Mouse (Mus musculus) forebrain, embryonic 12.5 days (tissue): Measurements from ENCODE around the gene Cyp2t4. TPM values are rescaled to one million over a fixed set of nuclear protein-coding genes. Genes with fewer than 3 reads are reported as not detected.

Experiments
- ATAC-seq: fragments of 200-750 bp; cut with Nextera tagmentation; 2 replicates; pipeline ENCODE4 v1.8.0; 2017; ENCODE audit warnings: moderate TSS enrichment; ENCODE audit not compliant: low FRiP score
- H3K27ac ChIP-seq: fragments of 300-500 bp; sonication (generic); 2 replicates; pipeline ENCODE4 v1.5.1; 2016; ENCODE audit warnings: mild to moderate bottlenecking
- H3K27me3 ChIP-seq: fragments of 300-500 bp; sonication (generic); 2 replicates; pipeline ENCODE4 v1.6.1; 2016; ENCODE audit warnings: mild to moderate bottlenecking
- H3K36me3 ChIP-seq: fragments of 300-500 bp; sonication (generic); replicated peaks from 2 replicates; pipeline ENCODE4 v1.6.1; 2016; ENCODE audit warnings: mild to moderate bottlenecking
- H3K4me1 ChIP-seq: fragments of 300-500 bp; sonication (generic); 2 replicates; pipeline ENCODE4 v1.6.1; 2016
- H3K4me2 ChIP-seq: fragments of 300-500 bp; sonication (generic); 2 replicates; pipeline ENCODE4 v1.6.1; 2016; ENCODE audit warnings: mild to moderate bottlenecking, moderate library complexity
- H3K4me3 ChIP-seq: fragments of 300-500 bp; sonication (generic); replicated peaks from 2 replicates; pipeline ENCODE4 v1.5.1; 2016; ENCODE audit warnings: mild to moderate bottlenecking
- H3K9ac ChIP-seq: fragments of 300-500 bp; sonication (generic); 2 replicates; pipeline ENCODE4 v1.6.1; 2016; ENCODE audit warnings: mild to moderate bottlenecking
- H3K9me3 ChIP-seq: fragments of 300-500 bp; sonication (generic); 2 replicates; pipeline ENCODE4 v1.6.1; 2016
- WGBS: fragments of 180-500 bp; shearing (Covaris S2); methylation state at CpG from one replicate; pipeline ENCODE4 v1.1.7; 2016; 5-methylcytosine and 5-hydroxymethylcytosine counted together
- polyA plus RNA-seq: library from polyadenylated mRNA; unstranded; fragments of >200 nt; fragmentation: Nextera tagmentation; extraction: Ambion mirVana; gene quantifications from 2 replicates; pipeline ENCODE4 v1.2.1, GENCODE M21; 2016

Gene Cyp2t4
- polyA plus RNA-seq, 1 experiment from 2014 or later = 0.34 TPM

DNA sequence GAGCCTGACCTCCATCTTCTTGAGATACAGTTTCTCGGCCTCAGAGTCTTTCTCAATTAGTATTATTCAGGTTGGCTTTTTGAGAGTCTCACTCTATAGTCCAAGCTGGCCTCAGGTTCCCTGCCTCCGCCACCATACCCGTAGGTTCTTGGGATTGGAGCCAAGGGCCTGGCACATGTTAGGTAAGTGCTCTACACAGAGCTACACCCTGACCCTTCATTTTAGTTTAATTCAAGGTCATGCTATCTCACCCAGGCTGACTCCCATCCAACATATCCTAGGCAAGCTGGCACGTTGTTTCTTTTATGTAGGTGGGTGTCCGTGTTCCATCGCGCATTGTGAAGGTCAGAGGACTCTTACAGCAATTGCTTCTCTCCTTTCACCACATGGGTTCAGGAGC is 21.4 kb downstream of the Cyp2t4 start:
- Histone ChIP-seq H3K4me1 (peaks cover 12% of the 10 kb centered on the region), H3K36me3 (peaks cover 43% of the 10 kb centered on the region), H3K4me2 (no peak overlapping the region), H3K27me3 (no peaks in the 10 kb centered on the region), H3K9ac (no peak overlapping the region), H3K27ac (no peak overlapping the region), H3K4me3 (no peak overlapping the region), H3K9me3 (no peaks in the 10 kb centered on the region)
- ATAC-seq = no peak
- 94% methylated on average over 7 of the region's 7 CpGs for WGBS

DNA sequence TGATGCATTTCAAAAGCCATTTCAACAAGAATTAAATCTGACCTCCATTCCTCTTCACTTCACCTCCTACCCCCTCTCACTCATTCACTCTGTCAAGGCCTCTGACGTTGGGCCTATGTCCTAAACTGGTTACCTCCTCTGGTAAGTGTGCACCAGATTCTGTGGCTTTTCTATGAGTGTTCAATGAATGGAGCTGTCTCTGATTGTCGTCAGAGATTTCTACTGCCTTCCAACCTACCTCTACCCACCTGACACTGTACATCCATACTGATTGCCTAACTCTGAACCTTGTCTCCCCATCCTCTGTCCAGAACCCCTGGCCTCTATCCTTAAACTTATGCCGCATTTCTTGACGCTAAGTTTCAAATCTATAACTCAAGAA is 24.4 kb downstream of the Cyp2t4 start:
- Histone ChIP-seq H3K27me3 (no peaks in the 10 kb centered on the region), H3K4me3 (peak overlapping the region; percentile 72), H3K36me3 (peaks cover 22% of the 10 kb centered on the region), H3K9ac (peak overlapping the region; percentile 52), H3K4me1 (peaks cover 12% of the 10 kb centered on the region), H3K9me3 (no peaks in the 10 kb centered on the region), H3K27ac (peak overlapping the region; percentile 95), H3K4me2 (peak overlapping the region; percentile 58)
- peak; percentile 1; the same call in 1 of the 2 replicates for ATAC-seq
- 19% methylated on average over 4 of the region's 4 CpGs for WGBS

DNA sequence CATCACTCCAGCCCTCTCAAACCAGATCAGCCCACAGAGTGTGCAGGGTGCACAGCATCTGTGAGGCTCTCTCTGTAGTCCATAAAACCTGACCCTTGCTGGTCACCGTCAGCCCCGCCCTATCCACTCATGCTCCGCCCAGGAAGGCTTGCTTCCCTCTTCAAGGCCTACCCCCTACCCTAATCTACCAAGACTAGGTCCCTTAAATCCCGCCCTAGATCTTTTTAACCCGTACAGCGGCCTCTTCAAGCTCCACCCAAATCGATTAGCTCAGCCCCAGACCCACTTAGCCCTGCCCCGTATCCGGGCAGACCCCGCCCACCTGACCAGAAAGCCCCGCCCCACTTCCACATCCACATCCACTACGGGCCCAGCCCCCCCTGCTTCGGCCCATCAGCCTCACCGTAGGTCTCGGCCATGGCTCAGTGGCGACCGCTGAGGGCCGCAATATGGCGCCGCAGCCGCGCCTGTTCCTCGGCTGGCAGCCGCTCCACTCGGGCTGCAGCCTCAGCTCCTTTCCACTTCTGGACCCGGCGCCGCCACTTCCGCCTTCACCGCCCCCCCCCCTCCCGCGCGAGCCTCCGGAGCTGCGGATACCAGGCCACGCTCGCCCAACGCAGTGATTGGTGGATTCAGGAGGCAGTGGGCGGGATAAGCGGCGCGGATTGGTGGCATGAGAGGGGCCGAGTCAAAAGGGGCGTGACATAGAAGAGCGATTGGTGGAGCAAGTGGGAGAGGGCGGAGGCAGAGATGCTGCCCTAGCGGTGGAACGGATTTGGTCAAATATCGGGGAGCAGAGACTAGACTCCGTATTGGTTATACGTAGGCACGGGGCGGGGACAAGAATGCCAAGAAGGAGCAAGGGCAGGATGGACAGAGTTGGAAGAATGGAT is 25.1 kb downstream of the Cyp2t4 start, which contains the start of gene Rab4b:
Gene Rab4b, minus strand, starts transcription at position 573 of the 893 bp plus-strand sequence.
- WGBS = under 1% methylated on average over 52 of the region's 53 CpGs
- Histone ChIP-seq H3K36me3 (peaks cover 22% of the 10 kb centered on the region), H3K9me3 (no peaks in the 10 kb centered on the region), H3K27ac (peak within 1 kb of the TSS; percentile 95), H3K4me3 (peak within 1 kb of the TSS; percentile 72), H3K9ac (peak within 1 kb of the TSS; percentile 52), H3K27me3 (no peaks in the 10 kb centered on the region), H3K4me2 (peak within 1 kb of the TSS; percentile 58), H3K4me1 (peaks cover 12% of the 10 kb centered on the region)
- peak; percentile 99 for ATAC-seq

DNA sequence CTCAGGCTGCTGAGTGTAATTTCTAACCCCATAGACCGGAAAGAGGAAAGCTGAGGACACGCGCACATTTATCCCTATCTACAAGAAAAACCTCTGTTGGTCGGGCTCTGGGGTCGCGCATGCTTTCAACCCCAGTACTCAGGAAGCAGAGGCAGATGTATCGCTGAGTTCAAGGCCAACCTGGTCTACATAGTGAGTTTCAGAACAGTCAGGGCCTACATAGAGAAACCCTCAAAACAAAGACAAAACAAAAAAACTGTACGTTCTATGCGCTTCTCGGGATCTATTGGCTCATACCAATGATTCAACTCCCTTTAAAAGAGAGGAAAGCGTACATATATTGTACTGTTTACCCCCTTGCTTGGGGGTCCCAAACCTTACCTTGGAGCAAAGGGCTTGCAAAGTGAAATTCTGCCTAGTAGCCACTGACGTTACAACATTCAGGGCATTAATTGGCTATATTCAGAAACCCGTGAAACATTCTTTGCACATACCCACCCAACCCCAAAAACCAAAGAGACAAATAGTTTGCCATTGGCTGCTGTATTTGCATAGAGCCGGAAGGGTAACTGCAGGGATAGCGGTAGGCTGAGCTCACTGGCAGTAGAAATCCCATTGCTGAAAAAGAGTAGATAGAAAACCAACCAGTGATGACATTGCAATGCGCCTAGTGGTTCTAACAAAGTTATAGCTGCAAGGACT is 25.9 kb downstream of the Cyp2t4 start:
- no peak for ATAC-seq
- H3K9me3 ChIP-seq = no peaks in the 10 kb centered on the region
- H3K9ac ChIP-seq = peak overlapping the region; percentile 30; the same call in 1 of the 2 replicates
- peak overlapping the region; percentile 58 for H3K4me2 ChIP-seq
- 45% methylated on average over 16 of the region's 16 CpGs for WGBS
- peak overlapping the region; percentile 72 for H3K4me3 ChIP-seq
- no peaks in the 10 kb centered on the region for H3K27me3 ChIP-seq
- H3K27ac ChIP-seq = peak overlapping the region; percentile 95
- H3K36me3 ChIP-seq = peaks cover 19% of the 10 kb centered on the region
- H3K4me1 ChIP-seq = peaks cover 12% of the 10 kb centered on the region

DNA sequence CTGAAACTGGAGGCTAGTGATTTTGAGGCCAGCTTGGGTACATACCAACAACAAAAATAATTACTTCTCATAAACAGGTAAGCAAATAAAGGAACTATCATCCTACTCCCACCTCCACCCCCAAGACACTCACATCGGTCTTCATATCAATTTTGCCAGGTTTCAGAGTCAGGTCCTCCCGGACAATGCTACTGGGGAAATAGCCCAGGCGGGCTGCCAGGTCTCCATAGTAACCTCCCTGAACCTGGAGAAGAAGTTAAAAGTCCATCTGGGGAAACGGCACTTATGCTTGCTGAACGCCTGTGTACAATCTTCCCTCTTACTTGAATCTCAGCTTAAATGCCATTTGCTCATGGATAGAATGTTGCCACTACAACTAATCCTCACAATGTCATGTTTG is 26.5 kb downstream of the Cyp2t4 start:
- no peak overlapping the region for H3K4me2 ChIP-seq
- H3K27ac ChIP-seq = 0 out of 2 replicates have a peak overlapping the region, but pooled peaks have one; percentile 25

DNA sequence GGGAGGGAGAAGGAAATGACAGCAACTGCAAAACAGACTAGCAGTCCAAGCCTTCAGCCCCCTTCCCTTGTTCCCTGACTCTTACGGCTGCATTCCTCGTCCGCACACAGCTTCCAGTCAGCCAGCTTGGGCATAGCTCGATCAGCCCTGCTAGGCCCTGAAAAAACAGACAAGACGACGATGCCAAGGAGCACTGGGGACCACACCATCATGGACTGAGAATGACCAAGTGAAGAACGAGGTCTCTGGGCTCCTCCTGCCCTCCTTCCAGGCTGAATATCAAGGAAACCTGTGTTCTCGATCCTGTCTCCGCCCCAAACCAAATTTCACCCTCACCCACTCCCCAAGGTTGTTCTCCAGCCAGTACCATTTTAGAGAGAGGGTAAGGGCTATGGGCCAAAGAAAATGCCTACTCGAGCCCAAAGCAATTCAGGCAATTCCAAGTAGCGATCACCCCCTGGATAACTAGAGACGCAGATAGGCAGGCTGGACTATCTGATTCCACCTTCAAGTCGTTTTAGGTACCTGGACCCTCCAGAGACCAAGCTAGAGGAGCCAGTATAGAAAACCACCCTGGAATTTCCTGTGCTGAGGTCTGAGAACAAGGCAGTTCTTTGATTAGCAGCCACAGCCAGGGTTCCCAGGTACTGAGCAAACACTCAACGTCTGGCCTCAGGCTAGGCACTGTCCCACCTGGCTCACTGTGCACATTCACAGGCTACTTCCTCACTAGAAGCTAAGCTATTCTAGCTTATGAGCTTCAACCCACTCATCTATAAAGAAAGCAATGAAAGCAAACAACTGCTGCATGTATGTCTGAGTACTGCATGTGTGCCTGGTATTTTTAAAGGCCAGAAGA is 27.6 kb downstream of the Cyp2t4 start, which contains the start of the genes Gm21983 and Mia:
Gene Gm21983, minus strand, starts transcription at position 250 of the 859 bp plus-strand sequence.
Gene Mia, minus strand, starts transcription at position 321 of the 859 bp plus-strand sequence.
- Histone ChIP-seq H3K9me3 (no peaks in the 10 kb centered on the region), H3K4me1 (peaks cover 12% of the 10 kb centered on the region), H3K27ac (peak within 1 kb of the TSS; percentile 25; the same call in 1 of the 2 replicates), H3K27me3 (no peaks in the 10 kb centered on the region), H3K9ac (no peak within 1 kb of the TSS), H3K4me2 (no peak within 1 kb of the TSS), H3K36me3 (peaks cover 29% of the 10 kb centered on the region), H3K4me3 (no peak within 1 kb of the TSS)
- 67% methylated on average over 14 of the region's 14 CpGs for WGBS
- no peak for ATAC-seq

More for the DNA sequence above, 26.5 kb downstream of the Cyp2t4 start:
- Histone ChIP-seq H3K9me3 (no peaks in the 10 kb centered on the region), H3K4me3 (no peak overlapping the region), H3K9ac (no peak overlapping the region), H3K36me3 (peaks cover 22% of the 10 kb centered on the region), H3K27me3 (no peaks in the 10 kb centered on the region), H3K4me1 (peaks cover 12% of the 10 kb centered on the region)
- 78% methylated on average over 5 of the region's 5 CpGs for WGBS
- no peak for ATAC-seq

DNA sequence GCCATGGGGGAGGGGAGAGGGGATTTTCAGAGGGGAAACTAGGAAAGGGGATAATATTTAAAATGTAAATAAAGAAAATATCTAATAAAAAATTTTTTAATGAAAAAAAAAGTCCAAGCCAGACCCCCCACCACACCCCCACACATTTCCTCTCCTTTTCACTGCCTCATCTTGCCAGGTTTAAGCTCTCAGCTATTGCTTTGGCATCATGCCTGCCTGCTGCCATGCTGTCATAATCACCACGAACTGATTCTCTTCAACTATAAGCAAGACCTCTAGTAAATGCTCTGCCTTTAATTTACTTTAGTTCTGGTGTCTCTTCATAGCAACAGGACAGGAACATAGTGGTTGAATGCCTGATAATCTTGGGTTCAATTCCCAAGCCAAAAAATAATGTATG is 29.0 kb downstream of the Cyp2t4 start:
- H3K4me1 ChIP-seq = peaks cover 12% of the 10 kb centered on the region
- no peaks in the 10 kb centered on the region for H3K27me3 ChIP-seq
- H3K4me2 ChIP-seq = no peak overlapping the region
- H3K27ac ChIP-seq = no peak overlapping the region
- no peak overlapping the region for H3K9ac ChIP-seq
- WGBS = 76% methylated on average over 1 of the region's 1 CpGs
- H3K4me3 ChIP-seq = no peak overlapping the region
- H3K9me3 ChIP-seq = no peaks in the 10 kb centered on the region
- H3K36me3 ChIP-seq = peaks cover 43% of the 10 kb centered on the region
- ATAC-seq = no peak

DNA sequence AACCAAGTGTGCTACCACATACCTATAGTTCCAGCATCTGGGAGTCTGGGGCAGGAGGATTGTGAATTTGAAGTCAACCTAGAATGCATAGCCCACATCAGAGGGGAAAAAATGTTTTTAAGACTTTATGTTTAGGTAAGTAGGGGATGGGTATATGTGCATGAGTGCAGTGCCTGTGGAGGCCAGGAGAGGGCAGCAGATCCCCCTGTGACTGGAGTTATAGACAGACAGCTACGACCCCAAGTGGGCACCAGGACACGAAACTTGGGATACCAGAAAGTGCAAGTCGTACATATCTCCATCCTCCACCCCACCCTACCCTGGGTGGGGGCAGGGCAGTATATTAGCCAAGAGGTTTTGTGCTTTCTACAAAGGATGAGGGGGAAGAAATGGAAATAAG is 31.4 kb downstream of the Cyp2t4 start:
- Histone ChIP-seq H3K4me2 (no peak overlapping the region), H3K4me1 (no peaks in the 10 kb centered on the region; the same call in 1 of the 2 replicates), H3K9me3 (no peaks in the 10 kb centered on the region), H3K27me3 (no peaks in the 10 kb centered on the region), H3K36me3 (peaks cover 68% of the 10 kb centered on the region), H3K27ac (no peak overlapping the region), H3K4me3 (no peak overlapping the region), H3K9ac (no peak overlapping the region)
- no peak for ATAC-seq
- 78% methylated on average over 3 of the region's 3 CpGs for WGBS

DNA sequence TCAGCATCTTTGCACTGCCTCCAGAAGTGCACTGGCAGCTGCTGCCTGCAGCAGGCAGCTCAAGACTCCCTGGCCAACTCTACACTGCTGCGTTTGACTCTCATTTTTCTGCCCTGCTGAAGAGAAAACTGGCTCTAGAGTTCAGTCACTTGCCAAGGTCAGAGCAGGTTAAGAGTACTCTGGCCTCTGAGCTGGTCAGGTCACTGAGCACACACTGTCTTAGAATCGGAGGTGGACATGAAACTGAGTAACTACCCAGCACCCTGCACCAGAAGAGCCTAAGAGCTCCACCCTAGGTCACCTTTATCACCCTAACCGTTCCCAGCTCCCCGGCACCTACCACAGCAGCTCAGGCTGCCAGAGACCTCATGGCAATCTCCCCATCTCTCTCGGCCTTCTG is 32.5 kb downstream of the Cyp2t4 start:
- no peaks in the 10 kb centered on the region for H3K9me3 ChIP-seq
- H3K36me3 ChIP-seq = peaks cover 78% of the 10 kb centered on the region
- H3K27me3 ChIP-seq = no peaks in the 10 kb centered on the region
- no peak overlapping the region for H3K4me3 ChIP-seq
- 94% methylated on average over 5 of the region's 5 CpGs for WGBS
- no peak overlapping the region for H3K27ac ChIP-seq
- H3K4me1 ChIP-seq = no peaks in the 10 kb centered on the region
- ATAC-seq = no peak
- no peak overlapping the region for H3K9ac ChIP-seq
- H3K4me2 ChIP-seq = no peak overlapping the region

DNA sequence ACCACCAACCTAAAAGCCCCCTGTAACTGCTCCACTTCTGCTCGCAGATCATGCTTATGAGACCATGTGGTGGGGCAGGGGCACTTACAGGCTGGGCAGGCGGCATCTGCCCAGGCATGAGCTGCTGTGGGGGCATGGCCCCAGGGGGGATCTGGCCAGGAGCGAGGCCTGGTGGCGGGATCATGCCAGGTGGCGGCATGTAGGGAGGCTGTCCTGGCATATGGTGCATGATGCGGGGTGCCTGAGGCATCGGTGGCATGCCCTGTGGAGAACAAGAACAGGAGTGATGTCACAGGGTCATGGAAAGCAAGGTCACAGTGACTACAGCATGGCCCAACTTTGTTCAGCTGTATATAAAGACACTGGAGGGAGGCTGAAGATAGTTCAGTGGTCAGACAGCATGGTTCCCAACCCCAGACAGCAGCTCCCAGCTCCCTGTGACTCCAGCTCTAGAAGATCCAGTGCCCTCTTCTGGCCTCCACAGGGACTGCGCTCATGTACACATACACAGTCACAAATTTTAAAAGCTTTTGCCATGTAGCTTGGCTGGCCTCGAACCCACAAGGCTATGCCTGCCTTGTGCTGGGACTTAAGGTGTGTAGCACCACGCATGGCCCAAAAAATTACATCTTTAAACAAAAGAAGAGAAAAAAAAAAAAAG is 35.9 kb downstream of the Cyp2t4 start:
- H3K27ac ChIP-seq = no peak overlapping the region
- H3K4me2 ChIP-seq = no peak overlapping the region
- peaks cover 97% of the 10 kb centered on the region for H3K36me3 ChIP-seq
- H3K9ac ChIP-seq = no peak overlapping the region
- H3K4me3 ChIP-seq = no peak overlapping the region
- no peaks in the 10 kb centered on the region for H3K27me3 ChIP-seq
- no peak for ATAC-seq
- WGBS = 97% methylated on average over 10 of the region's 10 CpGs
- H3K4me1 ChIP-seq = peaks cover 10% of the 10 kb centered on the region
- no peaks in the 10 kb centered on the region for H3K9me3 ChIP-seq

DNA sequence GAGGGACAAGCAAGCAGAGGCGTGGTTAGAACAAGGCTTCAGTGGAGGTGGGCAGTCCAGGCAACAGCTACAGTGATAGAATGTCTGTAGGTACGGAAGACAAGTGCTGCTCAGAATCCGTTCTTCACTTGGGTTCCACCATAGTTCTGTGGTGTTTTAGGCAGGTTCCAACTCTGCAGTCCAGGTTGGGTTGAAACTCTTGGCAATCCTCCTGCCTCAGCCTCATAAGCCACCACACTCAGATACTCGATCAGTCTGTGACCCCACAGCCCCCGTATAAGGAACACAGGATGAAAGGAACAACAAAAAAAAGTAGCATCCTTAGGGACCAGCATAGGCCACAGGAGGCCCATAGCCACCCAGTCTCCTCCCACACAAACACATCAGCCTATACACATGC is 38.9 kb downstream of the Cyp2t4 start:
- WGBS = 97% methylated on average over 5 of the region's 5 CpGs
- Histone ChIP-seq H3K9me3 (no peaks in the 10 kb centered on the region), H3K27ac (no peak overlapping the region), H3K4me1 (peaks cover 25% of the 10 kb centered on the region), H3K4me2 (no peak overlapping the region), H3K27me3 (no peaks in the 10 kb centered on the region), H3K36me3 (peaks cover 67% of the 10 kb centered on the region), H3K4me3 (no peak overlapping the region), H3K9ac (no peak overlapping the region)
- no peak for ATAC-seq
